Mouse (Mus musculus) T-helper 1 cell (primary cell): ENCODE data around the gene Hyal6.

Source experiments
- in situ Hi-C: fragments of 300-600 bp; cut with MboI, MseI; formaldehyde crosslinking; loops from one replicate; pipeline ENCODE4 v1.15.1; 2025; ENCODE audit warnings: high pct_unique_total_duplicates

The Hyal6 gene

GRCm38 (mm10) chr6:24732945-24733344 is at the start of gene Hyal6:
Hyal6 (plus strand) TSS chr6:24733245.
- in situ Hi-C loops: no loop called here

- in situ Hi-C loops: loop anchor here (10.0 kb wide), 1 partner anchor 153 kb away; no protein-coding TSS in a partner anchor
These were observed 45.2 kb upstream of the Hyal6 start for GRCm38 (mm10) chr6:24687871-24688270.

- in situ Hi-C loops: no loop called here
These were observed 38.3 kb upstream of the Hyal6 start for GRCm38 (mm10) chr6:24694455-24695410.

GRCm38 (mm10) chr6:24696117-24696516 is 36.9 kb upstream of the Hyal6 start:
- in situ Hi-C loops: no loop called here

- in situ Hi-C loops: no loop called here
These were observed 35.8 kb upstream of the Hyal6 start for GRCm38 (mm10) chr6:24697216-24697615.

GRCm38 (mm10) chr6:24707090-24707489 is 26.0 kb upstream of the Hyal6 start:
- in situ Hi-C loops: no loop called here

GRCm38 (mm10) chr6:24707499-24707898 is 25.5 kb upstream of the Hyal6 start:
- in situ Hi-C loops: no loop called here

GRCm38 (mm10) chr6:24721317-24722099 is 11.5 kb upstream of the Hyal6 start:
- in situ Hi-C loops: no loop called here

GRCm38 (mm10) chr6:24728130-24728529 is 4.9 kb upstream of the Hyal6 start:
- in situ Hi-C loops: no loop called here

GRCm38 (mm10) chr6:24734565-24734964 is 1.5 kb downstream of the Hyal6 start:
- in situ Hi-C loops: no loop called here

GRCm38 (mm10) chr6:24748029-24748428 is 15.0 kb downstream of the Hyal6 start, which contains the start of gene Hyal4:
Hyal4 (plus strand) TSS chr6:24748329.
- in situ Hi-C loops: no loop called here

GRCm38 (mm10) chr6:24759281-24759680 is 26.2 kb downstream of the Hyal6 start:
- in situ Hi-C loops: no loop called here

GRCm38 (mm10) chr6:24766261-24766660 is 33.2 kb downstream of the Hyal6 start:
- in situ Hi-C loops: no loop called here

- in situ Hi-C loops: no loop called here
These were observed 46.1 kb downstream of the Hyal6 start for GRCm38 (mm10) chr6:24779182-24779581.

- in situ Hi-C loops: no loop called here
These were observed 57.8 kb downstream of the Hyal6 start, which contains the start of gene Spam1 for GRCm38 (mm10) chr6:24790888-24791287. Spam1 (plus strand) TSS chr6:24791188.
